Mouse (Mus musculus): Measurements from ENCODE around the gene Trhde. TPM values are rescaled to one million over a fixed set of nuclear protein-coding genes. Genes with fewer than 3 reads are reported as not detected.

The Trhde gene
- total and polyA plus RNA-seq, 3 experiments: not detected

- Histone ChIP-seq H3K9ac (ENCODE audit: control insufficient read depth, low read depth, low read length, poor library complexity, severe bottlenecking) (no peak overlapping the region), H3K27me3 (ENCODE audit: control insufficient read depth in 1 of 2, insufficient read depth in 2 of 2, low read length in 2 of 2) (no peaks in the 10 kb centered on the region), H3K4me3 (ENCODE audit: control insufficient read depth in 1 of 2, insufficient read depth in 1 of 2, low read depth in 2 of 2, low read length in 2 of 2) (no peak overlapping the region), H3K79me2 (ENCODE audit: control insufficient read depth, insufficient read depth, low read length, poor library complexity) (no peaks in the 10 kb centered on the region), H3K9me3 (replicated peaks; ENCODE audit: insufficient read depth, low read length) (no peaks in the 10 kb centered on the region), H3K27ac (ENCODE audit: control insufficient read depth, low read depth, low read length) (no peak overlapping the region), H3K36me3 (ENCODE audit: control insufficient read depth in 1 of 2, insufficient read depth in 2 of 2, low read length in 2 of 2) (no peaks in the 10 kb centered on the region), H3K4me1 (ENCODE audit: control insufficient read depth in 1 of 2, insufficient read depth in 2 of 2, low read length in 2 of 2) (no peaks in the 10 kb centered on the region)
- DNase-seq (ENCODE audit: low read depth, low spot score): no peak
- no peak for TF ChIP-seq RCOR1 (IDR thresholded peaks at IDR 0.05; ENCODE audit: low read depth, low read length)
- TF ChIP-seq E2F4 (IDR thresholded peaks at IDR 0.05; ENCODE audit: borderline replicate concordance, low read depth, low read length): no peak
Observed at GRCm38 (mm10) chr10:114370804-114371203, 431.3 kb downstream of the Trhde start.

- H3K79me2 ChIP-seq (ENCODE audit: control insufficient read depth, insufficient read depth, low read length, poor library complexity): no peaks in the 10 kb centered on the region
- no peaks in the 10 kb centered on the region for H3K4me1 ChIP-seq (ENCODE audit: control insufficient read depth in 1 of 2, insufficient read depth in 2 of 2, low read length in 2 of 2)
- no peaks in the 10 kb centered on the region for H3K36me3 ChIP-seq (ENCODE audit: control insufficient read depth in 1 of 2, insufficient read depth in 2 of 2, low read length in 2 of 2)
- H3K9me3 ChIP-seq (replicated peaks; ENCODE audit: insufficient read depth, low read length): no peaks in the 10 kb centered on the region
- no peak for DNase-seq (ENCODE audit: low read depth, low spot score)
- TF ChIP-seq UBTF (IDR thresholded peaks at IDR 0.05; ENCODE audit: borderline replicate concordance, insufficient read depth, low read depth, low read length) (no peak), GABPA (IDR thresholded peaks at IDR 0.05; ENCODE audit: low read depth, low read length) (no peak), MEF2A (IDR thresholded peaks at IDR 0.05; ENCODE audit: extremely low read depth, insufficient replicate concordance, low read depth, low read length, poor library complexity, severe bottlenecking) (no peak), CTCF (IDR thresholded peaks at IDR 0.05 in 2 of 3, conservative IDR thresholded peaks at IDR 0.05 in 1 of 3; ENCODE audit: control insufficient read depth in 1 of 3, insufficient read depth in 1 of 3, low read depth in 2 of 3, low read length in 3 of 3, poor library complexity in 1 of 3, severe bottlenecking in 1 of 3) (no peak), SMC3 (IDR thresholded peaks at IDR 0.05; ENCODE audit: low read depth, low read length) (no peak), ZKSCAN1 (IDR thresholded peaks at IDR 0.05; ENCODE audit: low read depth, low read length) (no peak), NELFE (IDR thresholded peaks at IDR 0.05; ENCODE audit: low read depth, low read length) (no peak), POLR2AphosphoS5 (IDR thresholded peaks at IDR 0.05; ENCODE audit: borderline replicate concordance, low read depth, low read length) (no peak), JUND (IDR thresholded peaks at IDR 0.05; ENCODE audit: low read depth, low read length) (no peak), USF2 (IDR thresholded peaks at IDR 0.05; ENCODE audit: borderline replicate concordance in 1 of 2, insufficient read depth in 1 of 2, low read depth in 1 of 2, low read length in 2 of 2) (no peak), RCOR1 (IDR thresholded peaks at IDR 0.05; ENCODE audit: low read depth, low read length) (no peak), USF1 (IDR thresholded peaks at IDR 0.05; ENCODE audit: low read depth, low read length) (no peak), GATA1 (IDR thresholded peaks at IDR 0.05; ENCODE audit: low read depth, low read length) (no peak), CHD1 (IDR thresholded peaks at IDR 0.05; ENCODE audit: low read depth, low read length) (no peak)
- H3K27me3 ChIP-seq (ENCODE audit: control insufficient read depth in 1 of 2, insufficient read depth in 2 of 2, low read length in 2 of 2): no peaks in the 10 kb centered on the region
- no peak overlapping the region for H3K9ac ChIP-seq (ENCODE audit: control insufficient read depth, low read depth, low read length, poor library complexity, severe bottlenecking)
- H3K27ac ChIP-seq (ENCODE audit: control insufficient read depth, low read depth, low read length): no peak overlapping the region
- no peak overlapping the region for H3K4me3 ChIP-seq (ENCODE audit: control insufficient read depth in 1 of 2, insufficient read depth in 1 of 2, low read depth in 2 of 2, low read length in 2 of 2)
Observed at GRCm38 (mm10) chr10:114363442-114363841, 438.7 kb downstream of the Trhde start.
